Mouse (Mus musculus) spleen, adult 2 months (tissue): ENCODE data around the gene Slc47a2.

ENCODE experiments used
- CTCF ChIP-seq: fragments of 200-500 bp; IDR thresholded peaks from 2 replicates; pipeline ENCODE4 v1.5.1; 2011; ENCODE audit warnings: mild to moderate bottlenecking, inconsistent platforms; ENCODE audit not compliant: insufficient read depth, insufficient read length, insufficient replicate concordance; ENCODE audit errors: extremely low read depth
- POLR2A ChIP-seq: fragments of 200-500 bp; IDR thresholded peaks from 2 replicates; pipeline ENCODE4 v1.6.1; 2011; ENCODE audit warnings: low read depth, low read length, inconsistent platforms

DNA sequence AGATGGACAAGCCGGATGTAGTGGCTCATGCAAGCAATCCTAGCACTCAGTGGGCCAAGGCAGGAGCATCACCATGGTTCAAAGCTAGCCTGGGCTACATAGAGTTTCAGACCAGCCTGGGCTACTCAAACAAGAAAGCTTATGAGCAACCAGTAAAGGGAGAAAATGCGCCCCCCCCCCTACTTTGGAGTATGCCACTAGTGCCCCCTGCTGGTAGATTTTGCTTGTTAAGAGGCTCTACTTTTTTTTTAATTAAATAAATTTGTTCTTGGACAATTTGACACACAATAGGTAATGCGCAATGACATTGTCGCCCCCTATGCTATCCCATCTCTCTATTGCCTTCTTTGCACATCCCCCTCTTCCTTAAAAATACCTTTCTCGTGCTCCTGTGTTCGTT, 45.4 kb upstream of the Slc47a2 start:
- TF ChIP-seq POLR2A (no peak), CTCF (no peak)
